Mouse (Mus musculus) midbrain, embryonic 10.5 days (tissue): ENCODE data around the gene Klhl21. TPM values are rescaled to one million over a fixed set of nuclear protein-coding genes. Genes with fewer than 3 reads are reported as not detected.

Experiments
- DNase-seq: peaks from one replicate; pipeline ENCODE4 v3.0.0-alpha.2; 2017; ENCODE audit warnings: low spot score
- H3K27ac ChIP-seq: fragments of 300-500 bp; sonication (generic); replicated peaks from 2 replicates; pipeline ENCODE4 v1.5.1; 2016; ENCODE audit warnings: mild to moderate bottlenecking
- H3K27me3 ChIP-seq: fragments of 300-500 bp; sonication (generic); 2 replicates; pipeline ENCODE4 v1.6.1; 2016; ENCODE audit warnings: low read depth, mild to moderate bottlenecking; ENCODE audit not compliant: poor library complexity, severe bottlenecking
- H3K36me3 ChIP-seq: fragments of 300-500 bp; sonication (generic); 2 replicates; pipeline ENCODE4 v1.6.1; 2016; ENCODE audit warnings: mild to moderate bottlenecking, moderate library complexity
- H3K4me1 ChIP-seq: fragments of 300-500 bp; sonication (generic); 2 replicates; pipeline ENCODE4 v1.6.1; 2016
- H3K4me3 ChIP-seq: fragments of 300-500 bp; sonication (generic); 2 replicates; pipeline ENCODE4 v1.5.1; 2016; ENCODE audit warnings: mild to moderate bottlenecking, moderate library complexity
- H3K9me3 ChIP-seq: fragments of 300-500 bp; sonication (generic); replicated peaks from 2 replicates; pipeline ENCODE4 v1.6.1; 2016; ENCODE audit warnings: mild to moderate bottlenecking
- WGBS: fragments of 180-500 bp; shearing (Covaris S2); methylation state at CpG from one replicate; pipeline ENCODE4 v1.1.7; 2016; 5-methylcytosine and 5-hydroxymethylcytosine counted together
- polyA plus RNA-seq: library from polyadenylated mRNA; unstranded; fragments of >200 nt; fragmentation: Nextera tagmentation; extraction: Ambion mirVana; gene quantifications from 2 replicates; pipeline ENCODE4 v1.2.1, GENCODE M21; 2016

Klhl21 gene
- polyA plus RNA-seq, 1 experiment from 2014 or later, result 8.5 TPM

GRCm38 (mm10) chr4:151997701-151998100, 10.9 kb upstream of the Klhl21 start:
- Histone ChIP-seq H3K27me3 (peaks cover 20% of the 10 kb centered on the region; the same call in 1 of the 2 replicates), H3K4me1 (peaks cover 35% of the 10 kb centered on the region), H3K9me3 (no peaks in the 10 kb centered on the region), H3K4me3 (peak overlapping the region; percentile 95), H3K36me3 (peaks cover 9% of the 10 kb centered on the region), H3K27ac (no peak overlapping the region)
- DNase-seq, result no peak
- WGBS, result 87% methylated on average over 3 of the region's 3 CpGs

- H3K9me3 ChIP-seq, result no peaks in the 10 kb centered on the region
These were observed 9.1 kb upstream of the Klhl21 start for GRCm38 (mm10) chr4:151999481-151999880.

GRCm38 (mm10) chr4:152000906-152001305, 7.7 kb upstream of the Klhl21 start:
- Histone ChIP-seq H3K9me3 (no peaks in the 10 kb centered on the region), H3K36me3 (0 out of 2 replicates have a peak, but pooled peaks cover 2% of the 10 kb centered on the region), H3K4me3 (no peak overlapping the region), H3K27me3 (peaks cover 16% of the 10 kb centered on the region; the same call in 1 of the 2 replicates), H3K4me1 (peaks cover 16% of the 10 kb centered on the region), H3K27ac (no peak overlapping the region)
- WGBS, result 67% methylated on average over 4 of the region's 4 CpGs
- no peak for DNase-seq

More at GRCm38 (mm10) chr4:151999481-151999880, 9.1 kb upstream of the Klhl21 start:
- Histone ChIP-seq H3K4me1 (peaks cover 21% of the 10 kb centered on the region), H3K36me3 (0 out of 2 replicates have a peak, but pooled peaks cover 2% of the 10 kb centered on the region), H3K4me3 (no peak overlapping the region), H3K27me3 (peaks cover 16% of the 10 kb centered on the region; the same call in 1 of the 2 replicates), H3K27ac (no peak overlapping the region)
- DNase-seq, result no peak
- WGBS, result 61% methylated on average over 3 of the region's 3 CpGs

GRCm38 (mm10) chr4:152001335-152001734, 7.3 kb upstream of the Klhl21 start:
- WGBS, result 75% methylated on average over 4 of the region's 4 CpGs
- peaks cover 16% of the 10 kb centered on the region; the same call in 1 of the 2 replicates for H3K27me3 ChIP-seq
- DNase-seq, result no peak

GRCm38 (mm10) chr4:152002063-152002462, 6.5 kb upstream of the Klhl21 start:
- DNase-seq, result no peak
- H3K4me1 ChIP-seq, result peaks cover 11% of the 10 kb centered on the region
- no peaks in the 10 kb centered on the region for H3K9me3 ChIP-seq
- H3K27ac ChIP-seq, result no peak overlapping the region
- 92% methylated on average over 3 of the region's 3 CpGs for WGBS
- H3K27me3 ChIP-seq, result peaks cover 23% of the 10 kb centered on the region
- no peak overlapping the region for H3K4me3 ChIP-seq
- H3K36me3 ChIP-seq, result 0 out of 2 replicates have a peak, but pooled peaks cover 2% of the 10 kb centered on the region

More at GRCm38 (mm10) chr4:152001335-152001734, 7.3 kb upstream of the Klhl21 start:
- Histone ChIP-seq H3K27ac (no peak overlapping the region), H3K9me3 (no peaks in the 10 kb centered on the region), H3K36me3 (0 out of 2 replicates have a peak, but pooled peaks cover 2% of the 10 kb centered on the region), H3K4me3 (no peak overlapping the region), H3K4me1 (peaks cover 14% of the 10 kb centered on the region)

DNA sequence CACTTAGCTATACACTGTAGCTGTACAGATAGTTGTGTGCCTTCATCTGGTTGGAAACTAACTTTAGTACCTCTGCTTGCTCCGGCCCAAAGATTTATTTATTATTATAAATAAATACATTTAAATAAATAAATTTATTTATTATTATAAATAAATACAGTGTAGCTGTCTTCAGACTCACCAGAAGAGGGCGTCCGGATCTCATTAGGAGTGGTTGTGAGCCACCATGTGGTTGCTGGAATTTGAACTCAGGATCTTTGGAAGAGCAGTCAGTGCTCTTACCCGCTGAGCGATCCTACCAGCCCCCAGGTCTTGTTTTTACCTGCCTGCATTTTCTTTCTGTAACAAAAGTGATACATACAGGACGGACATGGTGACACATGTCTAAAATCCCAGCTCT, 2.5 kb upstream of the Klhl21 start:
- Histone ChIP-seq H3K36me3 (no peaks in the 10 kb centered on the region), H3K27ac (no peak overlapping the region), H3K4me1 (peaks cover 45% of the 10 kb centered on the region), H3K4me3 (no peak overlapping the region), H3K9me3 (no peaks in the 10 kb centered on the region), H3K27me3 (peaks cover 39% of the 10 kb centered on the region)
- 78% methylated on average over 6 of the region's 6 CpGs for WGBS
- DNase-seq, result no peak

DNA sequence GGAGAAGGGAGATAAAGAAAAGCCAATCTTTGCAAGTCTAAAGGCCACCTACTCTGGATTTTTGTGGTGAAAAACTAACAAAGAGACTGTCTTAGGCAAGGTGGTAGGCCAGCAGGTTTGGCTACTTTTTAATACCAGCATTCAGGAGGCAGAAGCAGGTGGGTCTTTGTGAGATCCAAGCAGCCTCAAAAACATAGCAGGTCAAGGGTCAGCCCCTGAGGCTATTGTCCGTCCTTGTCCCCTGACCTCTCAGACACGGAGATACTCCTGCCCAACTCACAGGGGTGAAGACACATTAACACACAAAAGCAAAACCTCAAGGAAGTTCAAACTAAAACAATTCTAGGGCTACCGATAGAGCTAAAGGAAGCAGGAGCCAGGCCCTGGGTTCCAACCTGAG, 1.8 kb upstream of the Klhl21 start:
- H3K27ac ChIP-seq, result no peak overlapping the region
- H3K4me1 ChIP-seq, result peaks cover 51% of the 10 kb centered on the region
- H3K27me3 ChIP-seq, result peaks cover 39% of the 10 kb centered on the region
- peaks cover 3% of the 10 kb centered on the region; the same call in 1 of the 2 replicates for H3K36me3 ChIP-seq
- no peak overlapping the region for H3K4me3 ChIP-seq
- no peaks in the 10 kb centered on the region for H3K9me3 ChIP-seq
- no peak for DNase-seq
- WGBS, result 19% methylated on average over 3 of the region's 3 CpGs

- Histone ChIP-seq H3K27ac (peak overlapping the region; percentile 86; the same call in 1 of the 2 replicates), H3K9me3 (no peaks in the 10 kb centered on the region), H3K27me3 (peaks cover 39% of the 10 kb centered on the region), H3K36me3 (peaks cover 11% of the 10 kb centered on the region), H3K4me1 (peaks cover 56% of the 10 kb centered on the region), H3K4me3 (peak overlapping the region; percentile 88)
- DNase-seq, result no peak
- 5% methylated on average over 8 of the region's 8 CpGs for WGBS
These were observed 989 bp upstream of the Klhl21 start for GRCm38 (mm10) chr4:152007481-152008147.

- peaks cover 56% of the 10 kb centered on the region for H3K4me1 ChIP-seq
- DNase-seq, result no peak
- H3K27ac ChIP-seq, result peak overlapping the region; percentile 86; the same call in 1 of the 2 replicates
- H3K9me3 ChIP-seq, result no peaks in the 10 kb centered on the region
- H3K27me3 ChIP-seq, result peaks cover 39% of the 10 kb centered on the region
- H3K4me3 ChIP-seq, result peak overlapping the region; percentile 88
- peaks cover 17% of the 10 kb centered on the region for H3K36me3 ChIP-seq
- WGBS, result under 1% methylated on average over 14 of the region's 14 CpGs
These were observed 479 bp upstream of the Klhl21 start for GRCm38 (mm10) chr4:152008148-152008500.

GRCm38 (mm10) chr4:152009076-152010051, 761 bp downstream of the Klhl21 start:
- Histone ChIP-seq H3K4me1 (peaks cover 56% of the 10 kb centered on the region), H3K27me3 (peaks cover 39% of the 10 kb centered on the region), H3K9me3 (no peaks in the 10 kb centered on the region), H3K4me3 (peak overlapping the region; percentile 88), H3K36me3 (peaks cover 29% of the 10 kb centered on the region), H3K27ac (peak overlapping the region; percentile 86)
- DNase-seq, result no peak
- under 1% methylated on average over 115 of the region's 115 CpGs for WGBS

DNA sequence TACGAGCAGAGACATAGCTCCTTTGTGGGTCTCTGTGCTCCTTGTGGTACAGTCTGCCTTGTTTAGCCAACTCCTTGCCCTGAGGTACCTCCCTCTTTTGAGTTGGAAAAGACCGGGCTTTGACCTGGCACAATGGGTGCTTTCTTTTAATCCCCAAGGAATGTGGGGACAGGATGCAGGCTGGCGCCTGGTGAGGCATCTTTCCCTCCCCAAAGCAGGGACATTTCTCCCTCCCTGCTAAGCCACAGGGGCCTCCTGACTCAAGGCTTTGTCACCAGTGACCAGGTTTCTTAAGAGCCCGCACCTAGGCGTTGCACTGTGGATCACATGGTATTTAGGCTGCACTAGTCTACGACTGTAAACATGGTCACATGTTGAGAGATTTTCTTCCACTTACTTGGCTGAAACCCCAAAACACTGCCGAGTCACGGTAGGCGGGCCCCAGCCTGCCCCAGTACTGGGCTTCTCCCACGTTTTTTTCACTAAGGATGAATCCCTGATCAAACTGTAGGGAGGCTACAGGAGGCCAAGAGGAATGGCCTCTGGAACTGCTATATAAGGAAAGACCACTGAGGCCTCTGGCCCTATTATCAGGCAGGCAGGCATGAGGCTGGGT, 1.6 kb downstream of the Klhl21 start:
- Histone ChIP-seq H3K9me3 (no peaks in the 10 kb centered on the region), H3K27ac (peak overlapping the region; percentile 86), H3K27me3 (peaks cover 39% of the 10 kb centered on the region), H3K4me1 (peaks cover 56% of the 10 kb centered on the region), H3K4me3 (peak overlapping the region; percentile 88), H3K36me3 (peaks cover 37% of the 10 kb centered on the region)
- DNase-seq, result no peak
- under 1% methylated on average over 10 of the region's 10 CpGs for WGBS

DNA sequence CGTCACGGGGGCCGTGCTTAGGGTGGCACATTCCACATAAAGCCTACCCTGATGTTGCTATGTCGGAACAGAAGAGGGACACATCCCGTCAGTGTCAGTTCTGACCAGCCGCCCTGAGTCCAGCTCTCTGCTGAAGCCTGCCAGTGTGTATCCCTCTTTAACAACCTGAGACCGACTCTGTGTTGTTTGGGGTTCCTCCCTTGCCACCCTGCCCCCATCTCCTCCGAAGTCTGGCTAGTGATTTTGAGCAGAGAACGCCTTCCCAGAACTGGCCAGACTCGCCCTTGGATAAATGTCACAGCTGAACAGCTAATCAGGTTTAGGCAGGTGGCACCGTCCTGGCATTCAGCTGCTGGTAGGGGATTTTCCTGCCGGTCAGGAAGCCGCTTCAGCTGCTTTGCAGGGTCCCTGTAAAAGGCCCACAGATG, 2.1 kb downstream of the Klhl21 start:
- Histone ChIP-seq H3K4me3 (peak overlapping the region; percentile 88), H3K9me3 (no peaks in the 10 kb centered on the region), H3K27me3 (peaks cover 39% of the 10 kb centered on the region), H3K36me3 (peaks cover 43% of the 10 kb centered on the region), H3K27ac (peak overlapping the region; percentile 86; the same call in 1 of the 2 replicates), H3K4me1 (peaks cover 56% of the 10 kb centered on the region)
- 10% methylated on average over 13 of the region's 13 CpGs for WGBS
- no peak for DNase-seq
